Mouse (Mus musculus): ENCODE measurements around the gene Clint1. TPM values are rescaled to one million over a fixed set of nuclear protein-coding genes. Genes with fewer than 3 reads are reported as not detected.

Clint1 gene
- 26.7 TPM for polyA plus RNA-seq (2014; fragmentation: Illumina TruSeq; extraction: RNeasy Lipid Tissue Mini Kit (QIAGEN cat#74804); ENCODE audit: insufficient read depth, low read depth, low replicate concordance)

DNA sequence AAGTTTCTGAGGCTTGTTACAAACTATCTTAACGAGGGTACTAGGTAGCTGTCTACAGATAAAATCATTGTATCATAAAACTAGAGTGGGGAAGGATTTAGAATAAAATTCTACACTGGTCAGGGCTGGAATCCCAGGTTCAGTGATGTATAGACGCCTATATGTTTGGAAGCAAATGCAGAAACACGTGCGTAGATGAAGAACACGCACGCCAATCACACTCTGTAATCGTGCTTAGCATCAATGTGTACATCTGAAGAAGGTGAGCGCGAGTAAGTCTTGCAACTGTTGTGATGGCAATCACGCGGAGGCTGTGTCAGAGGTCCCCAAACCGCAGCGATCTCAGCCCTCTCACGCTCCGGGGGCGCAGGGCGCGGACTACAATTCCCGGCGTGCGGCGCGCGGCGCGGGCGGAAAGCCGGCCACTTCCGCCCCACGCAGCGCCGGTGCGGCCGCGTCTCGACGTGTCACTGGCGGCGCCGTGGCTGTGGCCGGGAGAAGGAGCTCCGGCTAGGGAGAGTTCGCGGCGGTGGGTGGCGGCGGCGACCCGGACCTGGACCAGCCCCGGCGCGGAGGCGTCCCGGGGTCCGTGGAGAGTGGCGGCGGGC, at the start of gene Clint1:
Clint1 (plus strand) TSS at position 536 of the 608 bp plus-strand sequence.

DNA sequence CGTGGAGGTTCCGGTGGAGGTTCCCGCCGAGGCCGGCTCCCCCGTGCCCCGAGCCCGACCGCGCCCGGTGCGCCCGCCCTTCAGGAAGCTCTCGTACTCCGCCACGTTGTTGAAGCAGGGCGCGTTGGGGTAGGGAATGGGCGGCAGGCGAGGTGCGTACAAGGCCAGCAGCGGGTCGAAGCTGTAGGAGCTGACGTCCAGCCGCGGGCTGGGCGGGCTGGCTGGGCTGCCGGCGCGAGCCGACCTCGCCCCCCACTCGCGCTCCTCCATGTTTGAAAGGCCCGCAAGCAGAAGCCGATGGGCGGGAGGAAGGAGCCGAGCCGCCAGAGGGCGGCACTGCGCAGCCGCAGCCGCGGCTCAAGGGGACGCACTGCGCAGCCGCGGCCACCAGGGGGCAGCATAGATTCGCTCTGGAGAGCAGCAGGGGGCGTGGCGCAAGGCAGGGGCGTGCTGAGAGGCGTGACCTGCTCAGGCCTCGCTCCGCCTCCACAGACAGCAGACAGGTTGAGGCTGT, 92.8 kb downstream of the Clint1 start, which contains the start of gene Lsm11:
Lsm11 (minus strand) TSS at position 293 of the 514 bp plus-strand sequence.

DNA sequence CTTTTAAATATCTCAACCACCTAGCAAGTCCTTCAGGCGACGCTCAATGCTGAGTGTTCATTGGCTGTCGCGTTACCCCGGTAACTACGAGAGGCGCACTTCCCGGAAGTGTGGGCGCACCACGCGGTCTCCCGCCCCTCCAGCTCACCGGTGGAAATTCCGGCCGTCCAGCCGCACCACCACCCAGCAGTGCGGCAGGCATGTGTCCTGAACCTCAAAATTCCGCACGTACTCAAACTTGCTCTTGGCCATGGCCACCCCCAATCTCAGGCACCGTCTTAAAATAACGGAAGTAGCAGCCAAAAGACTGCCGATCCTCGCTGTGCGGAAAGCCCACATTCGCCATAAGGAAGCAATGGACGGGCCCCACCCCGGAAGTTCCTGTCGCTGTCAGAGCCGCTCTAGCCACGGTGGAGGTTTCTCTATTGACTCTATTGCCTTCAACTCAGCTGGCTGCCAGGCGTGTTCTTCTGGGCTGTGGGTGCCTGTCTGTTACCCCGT, 103.3 kb downstream of the Clint1 start, which contains the start of gene Thg1l:
Thg1l (minus strand) TSS at position 368 of the 501 bp plus-strand sequence.

Other genes with a start within 250 kb of the Clint1 start
- 1.4 TPM for gene Lsm11, start 92.9 kb downstream of the Clint1 start, polyA plus RNA-seq (2014; fragmentation: Illumina TruSeq; extraction: RNeasy Lipid Tissue Mini Kit (QIAGEN cat#74804); ENCODE audit: insufficient read depth, low read depth, low replicate concordance)
- 5.2 TPM for gene Thg1l, start 103.4 kb downstream of the Clint1 start, polyA plus RNA-seq (2014; fragmentation: Illumina TruSeq; extraction: RNeasy Lipid Tissue Mini Kit (QIAGEN cat#74804); ENCODE audit: insufficient read depth, low read depth, low replicate concordance)
- not detected for gene Sox30, start 128.3 kb downstream of the Clint1 start, polyA plus RNA-seq (2014; fragmentation: Illumina TruSeq; extraction: RNeasy Lipid Tissue Mini Kit (QIAGEN cat#74804); ENCODE audit: insufficient read depth, low read depth, low replicate concordance)
- gene Gm12166, start 200.3 kb downstream of the Clint1 start, polyA plus RNA-seq (2014; fragmentation: Illumina TruSeq; extraction: RNeasy Lipid Tissue Mini Kit (QIAGEN cat#74804); ENCODE audit: insufficient read depth, low read depth, low replicate concordance), result 3.4 TPM
- gene Adam19, start 203.9 kb downstream of the Clint1 start, polyA plus RNA-seq (2014; fragmentation: Illumina TruSeq; extraction: RNeasy Lipid Tissue Mini Kit (QIAGEN cat#74804); ENCODE audit: insufficient read depth, low read depth, low replicate concordance), result 8.2 TPM